Mouse (Mus musculus): ENCODE results near the gene Sipa1l1.

The Sipa1l1 gene

DNA sequence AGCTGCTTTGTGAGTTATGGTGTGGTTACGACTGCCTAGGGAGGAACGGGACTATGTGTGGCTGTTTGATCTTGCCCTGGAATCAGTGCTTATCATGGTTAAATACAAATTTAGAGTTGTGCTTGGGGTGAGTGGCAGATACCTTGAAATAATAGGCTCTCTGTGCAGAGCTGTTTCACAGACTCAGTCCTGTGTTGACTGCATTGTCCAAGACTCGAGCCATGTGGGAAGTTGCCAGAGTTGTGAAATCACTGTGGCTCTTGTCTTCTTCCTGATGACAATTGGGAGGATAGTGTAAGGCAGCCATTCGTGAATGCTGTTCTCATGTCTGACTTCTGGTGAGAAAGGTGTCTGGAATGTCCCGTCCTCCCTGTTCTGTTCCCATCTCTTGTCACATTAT lies 106.6 kb downstream of the Sipa1l1 start:
- in situ Hi-C loops (cut with MboI; ENCODE audit: unreplicated experiment in 2 of 2), result no loop called here

DNA sequence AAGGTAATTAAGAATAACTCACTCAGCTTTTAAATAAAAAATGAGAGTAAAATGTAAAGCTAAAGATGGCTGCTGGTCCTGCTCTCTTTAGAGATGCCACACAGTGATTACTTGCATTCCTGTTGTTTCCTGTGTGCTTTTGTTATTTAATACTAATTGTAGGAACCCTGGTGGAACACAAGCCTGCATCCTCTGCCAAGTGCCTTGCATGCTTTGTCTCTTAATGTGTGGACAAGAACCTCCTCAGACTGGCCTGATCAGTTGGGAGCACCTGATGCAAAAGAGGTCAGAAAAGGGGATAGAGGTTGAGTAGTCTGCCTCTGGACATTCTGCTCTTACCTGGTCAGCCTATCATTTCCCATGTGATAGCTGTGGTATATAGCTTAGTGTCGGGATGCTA lies 107.5 kb downstream of the Sipa1l1 start:
- in situ Hi-C loops (cut with MboI; ENCODE audit: unreplicated experiment in 2 of 2), result no loop called here

DNA sequence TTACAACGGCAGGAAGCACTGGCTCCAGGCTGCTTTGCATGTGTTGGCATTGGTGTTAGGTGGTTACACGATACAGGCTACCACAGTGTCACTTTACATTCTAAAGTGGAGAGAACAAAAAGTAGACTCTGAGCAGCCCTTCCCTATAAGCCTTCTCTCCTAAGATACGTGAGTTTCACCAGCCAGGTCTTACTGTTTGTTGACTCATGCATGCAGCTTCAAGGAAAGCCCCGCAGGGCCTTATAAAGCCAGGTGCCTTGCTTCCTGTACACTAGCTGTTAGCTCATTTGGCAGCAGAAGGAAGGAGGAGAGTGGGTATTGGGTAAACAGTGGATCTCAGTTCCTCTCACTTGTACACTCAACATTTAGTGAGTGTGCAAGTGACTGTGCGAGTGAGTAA lies 115.5 kb downstream of the Sipa1l1 start:
- in situ Hi-C loops (cut with MboI; ENCODE audit: unreplicated experiment in 2 of 2), result no loop called here

DNA sequence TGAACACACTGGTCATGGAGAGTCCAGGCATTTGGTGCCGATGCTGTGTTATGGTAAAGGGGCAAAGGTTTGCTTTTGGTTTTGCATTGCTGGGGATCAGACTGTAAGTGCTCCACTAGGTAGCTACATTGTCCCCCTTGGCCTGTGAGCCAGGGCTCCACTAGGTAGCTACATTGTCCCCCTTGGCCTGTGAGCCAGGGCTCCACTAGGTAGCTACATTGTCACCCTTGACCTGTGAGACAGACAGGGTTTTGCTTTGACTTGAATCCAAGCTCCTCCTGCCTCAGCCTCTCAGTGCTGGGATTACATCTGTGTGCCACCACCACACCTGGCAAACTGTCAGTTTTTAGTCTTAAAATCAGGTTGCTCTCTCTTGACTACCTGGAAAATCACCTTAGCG lies 115.9 kb downstream of the Sipa1l1 start:
- in situ Hi-C loops (cut with MboI; ENCODE audit: unreplicated experiment in 2 of 2), result no loop called here

DNA sequence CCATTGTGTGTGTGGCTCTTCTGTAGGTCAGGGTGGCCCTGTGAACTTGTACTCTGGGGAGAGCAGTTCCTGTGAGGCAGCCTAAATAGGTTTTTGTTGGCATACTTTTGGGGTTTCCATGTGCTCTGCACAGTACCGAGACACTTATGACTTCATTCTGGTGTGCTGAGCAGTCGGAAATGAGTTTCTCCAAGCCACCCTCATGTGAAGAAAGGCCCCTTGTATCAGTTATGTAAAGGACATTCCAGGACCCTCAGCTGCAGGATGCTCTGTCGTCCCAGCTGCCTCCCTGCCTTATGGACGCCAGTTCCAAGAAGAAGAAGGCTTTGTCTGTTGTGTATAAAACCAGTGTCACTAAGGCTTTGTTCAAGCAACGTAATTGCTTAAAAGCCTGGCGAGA lies 116.9 kb downstream of the Sipa1l1 start:
- in situ Hi-C loops (cut with MboI; ENCODE audit: unreplicated experiment in 2 of 2), result no loop called here

DNA sequence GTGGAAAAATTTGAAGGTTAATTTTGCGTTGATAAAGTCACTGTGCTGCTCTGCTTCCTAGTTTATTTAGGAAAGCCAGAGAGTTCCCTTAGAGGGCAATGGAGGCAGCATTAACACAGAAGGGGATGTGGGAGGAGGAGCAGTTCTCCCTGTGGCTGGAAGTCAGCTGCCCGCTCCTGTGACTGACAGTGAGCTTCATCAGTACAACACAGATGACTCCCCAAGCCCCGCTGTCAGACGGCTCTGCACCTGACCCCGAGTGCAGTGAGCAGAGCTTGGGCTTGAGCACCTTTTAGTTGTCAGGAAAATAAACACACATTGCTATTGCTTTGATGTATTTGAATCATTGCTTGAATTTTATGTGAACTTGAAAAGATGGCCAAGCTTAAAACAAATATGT lies 117.7 kb downstream of the Sipa1l1 start:
- in situ Hi-C loops (cut with MboI; ENCODE audit: unreplicated experiment in 2 of 2), result no loop called here

DNA sequence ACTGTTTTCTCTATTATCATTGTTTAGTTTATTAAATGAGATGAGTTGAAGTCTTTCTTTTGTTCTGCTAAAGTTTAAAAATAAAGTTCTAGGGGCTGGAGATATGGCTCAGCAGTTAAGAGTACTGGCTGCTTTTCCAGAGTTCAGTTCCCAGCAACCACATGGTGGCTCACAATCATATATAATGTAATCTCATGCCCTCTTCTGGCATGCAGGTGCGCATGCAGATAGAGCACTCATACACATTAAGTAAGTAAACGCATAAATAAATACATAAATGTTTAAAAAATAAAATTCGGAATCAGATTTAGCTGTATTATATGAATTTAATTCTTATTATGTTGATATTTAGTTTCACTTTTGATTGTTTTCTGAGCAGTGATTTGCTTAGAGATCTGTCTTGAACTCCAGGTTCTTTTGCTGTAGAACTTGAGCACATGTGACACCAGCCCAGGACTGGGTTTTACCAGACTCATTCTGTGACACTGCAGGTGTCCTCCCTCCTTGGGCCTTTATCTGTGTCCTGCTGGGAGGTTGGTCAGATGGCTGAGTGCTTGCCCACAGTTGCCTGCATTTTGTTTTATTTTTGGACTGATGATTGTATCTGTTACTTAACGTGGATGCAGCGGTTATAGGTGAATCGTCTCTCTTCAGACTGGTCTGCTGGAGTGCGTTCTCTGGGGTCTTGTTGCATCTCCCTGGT lies 124.6 kb downstream of the Sipa1l1 start:
- in situ Hi-C loops (cut with MboI; ENCODE audit: unreplicated experiment in 2 of 2), result no loop called here

DNA sequence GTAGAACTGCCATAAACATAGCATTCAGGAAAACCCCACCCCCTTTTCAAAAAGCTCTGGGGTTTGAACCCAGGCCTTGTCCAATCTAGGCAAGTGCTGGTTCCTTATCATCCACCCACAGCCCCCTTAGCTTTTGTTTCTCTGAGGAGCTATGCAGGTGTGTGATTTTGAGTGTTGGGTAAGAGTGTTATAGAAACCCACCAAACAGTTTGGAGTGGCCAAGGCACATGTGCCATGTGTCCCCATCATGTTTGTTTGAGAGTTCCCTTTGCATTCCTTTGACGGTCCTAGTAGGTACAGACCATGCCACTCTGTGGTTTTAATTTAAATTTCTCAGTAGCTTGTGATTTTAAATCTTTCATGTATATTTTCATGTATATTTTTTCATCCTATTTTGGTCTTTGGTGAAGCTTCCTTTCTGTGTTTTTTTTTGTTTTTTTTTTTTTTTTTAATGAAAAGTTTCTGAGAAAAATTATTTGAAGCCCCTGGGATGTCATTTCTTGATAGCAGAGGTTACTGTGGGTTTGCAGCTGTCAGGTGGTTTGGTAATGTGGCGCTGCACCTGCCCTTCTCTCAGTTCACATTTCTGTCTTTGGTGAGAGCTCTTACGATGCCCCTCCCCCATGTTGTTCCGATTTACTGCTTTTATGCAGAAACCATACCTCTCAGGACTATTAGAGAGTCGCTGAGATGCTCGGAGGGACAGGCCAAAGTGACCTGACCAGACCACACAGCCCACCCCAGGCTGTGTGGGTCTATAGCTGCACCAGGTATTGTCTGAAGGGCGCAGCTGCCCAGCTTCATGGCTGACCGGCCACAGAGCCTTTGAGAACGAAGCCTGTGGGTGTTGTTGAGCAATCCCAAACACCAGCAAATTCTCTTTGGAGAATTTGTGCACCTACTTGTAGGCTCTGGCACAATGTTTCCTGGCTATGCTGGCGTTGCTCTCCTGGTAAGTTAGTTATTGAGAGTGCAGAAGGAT lies 126.1 kb downstream of the Sipa1l1 start:
- in situ Hi-C loops (cut with MboI; ENCODE audit: unreplicated experiment in 2 of 2), result no loop called here

DNA sequence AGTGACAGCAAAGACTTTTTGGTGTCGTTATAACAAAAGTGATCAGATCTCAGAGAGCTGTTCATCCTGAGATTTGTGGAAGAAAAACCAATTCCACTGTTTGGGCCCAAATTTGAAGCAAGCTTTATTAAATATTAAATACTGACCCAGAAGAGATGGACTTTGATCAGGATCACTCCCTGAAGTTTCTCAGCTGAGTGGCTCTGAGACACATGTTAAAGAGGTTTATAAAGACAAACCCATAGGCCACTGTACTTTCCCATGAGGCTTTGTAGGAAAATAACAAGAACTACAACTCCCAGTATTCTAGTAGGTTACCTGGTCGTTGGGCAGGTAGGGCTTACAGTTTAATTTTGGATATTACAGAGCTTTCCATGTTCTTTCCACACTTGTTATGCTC lies 127.2 kb downstream of the Sipa1l1 start:
- in situ Hi-C loops (cut with MboI; ENCODE audit: unreplicated experiment in 2 of 2), result no loop called here

DNA sequence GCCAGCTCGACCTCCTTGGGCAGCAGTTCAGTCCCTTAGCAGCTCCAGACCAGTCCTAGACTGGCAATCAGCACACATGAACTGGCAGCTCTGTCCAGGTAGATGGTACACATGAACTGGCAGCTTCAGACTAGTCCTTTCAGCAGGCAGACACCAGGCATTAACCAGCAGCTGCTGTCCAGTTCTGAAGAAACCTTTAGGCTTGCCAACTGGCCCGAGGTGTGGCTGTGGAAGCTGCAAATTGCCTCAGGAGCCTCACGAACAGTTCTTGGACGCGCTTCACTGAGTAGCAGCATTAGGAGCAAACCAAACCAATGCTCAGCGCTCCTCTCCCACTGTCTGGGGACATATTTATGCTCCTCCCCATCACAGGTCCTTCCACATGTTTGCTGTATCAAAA lies 128.1 kb downstream of the Sipa1l1 start:
- in situ Hi-C loops (cut with MboI; ENCODE audit: unreplicated experiment in 2 of 2), result no loop called here

DNA sequence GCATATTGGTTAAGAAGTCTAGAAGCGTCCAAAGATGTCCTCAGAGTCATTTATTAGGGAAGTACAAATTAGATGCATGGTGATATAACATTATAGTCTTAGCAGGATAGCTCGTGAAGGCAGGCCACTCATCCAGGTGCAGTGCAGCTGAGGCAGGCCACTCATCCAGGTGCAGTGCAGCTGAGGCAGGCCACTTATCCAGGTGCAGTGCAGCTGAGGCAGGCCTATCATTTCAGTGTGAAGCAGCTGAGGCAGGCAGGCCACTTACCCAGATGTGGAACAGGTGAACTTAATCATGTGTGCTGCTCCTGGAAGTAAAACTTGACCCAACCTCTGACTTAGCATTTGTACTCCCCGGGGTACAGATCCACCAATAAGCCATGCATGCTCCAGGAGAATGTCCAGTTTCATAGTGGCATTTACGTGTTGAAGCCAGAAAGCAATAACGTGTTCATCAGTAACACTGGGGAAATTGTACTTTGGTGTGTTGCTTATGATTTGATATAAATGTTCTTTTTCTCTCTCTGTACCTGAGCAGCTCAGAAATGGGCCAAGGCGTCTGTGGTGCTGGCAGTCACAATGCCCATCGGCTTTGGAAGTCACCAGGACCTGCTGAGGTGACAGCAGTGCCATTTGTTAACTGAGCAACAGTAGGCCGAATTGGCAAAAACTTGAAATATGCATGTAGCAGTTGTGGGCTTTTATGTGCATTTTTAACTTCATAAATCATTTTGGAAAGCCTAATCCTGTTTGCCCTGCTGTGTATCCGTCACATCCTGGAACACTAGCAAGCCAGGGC lies 129.7 kb downstream of the Sipa1l1 start:
- in situ Hi-C loops (cut with MboI; ENCODE audit: unreplicated experiment in 2 of 2), result no loop called here

DNA sequence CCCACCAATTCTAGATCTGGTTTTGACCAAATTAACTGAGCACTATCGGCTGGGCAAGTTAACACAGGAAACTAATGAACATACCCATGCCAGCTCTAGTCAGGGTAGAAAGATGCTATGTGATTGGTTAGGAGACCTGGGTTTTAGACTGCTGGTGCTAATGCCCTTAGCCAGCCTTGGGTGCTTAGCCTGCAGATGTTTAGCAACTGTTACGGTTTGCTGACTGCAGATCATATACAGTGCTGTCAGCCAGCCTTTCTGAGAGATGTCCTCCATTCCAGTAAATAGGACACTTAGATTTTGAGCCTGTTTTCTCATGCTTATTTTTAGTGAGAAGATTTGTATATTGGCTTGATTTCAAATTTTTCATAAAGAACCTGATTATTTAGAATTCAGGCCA lies 135.0 kb downstream of the Sipa1l1 start:
- in situ Hi-C loops (cut with MboI; ENCODE audit: unreplicated experiment in 2 of 2), result loop anchor here in 1 of 2 experiments (5.0 kb wide), 1 partner anchor 88 kb away; no protein-coding TSS in a partner anchor

DNA sequence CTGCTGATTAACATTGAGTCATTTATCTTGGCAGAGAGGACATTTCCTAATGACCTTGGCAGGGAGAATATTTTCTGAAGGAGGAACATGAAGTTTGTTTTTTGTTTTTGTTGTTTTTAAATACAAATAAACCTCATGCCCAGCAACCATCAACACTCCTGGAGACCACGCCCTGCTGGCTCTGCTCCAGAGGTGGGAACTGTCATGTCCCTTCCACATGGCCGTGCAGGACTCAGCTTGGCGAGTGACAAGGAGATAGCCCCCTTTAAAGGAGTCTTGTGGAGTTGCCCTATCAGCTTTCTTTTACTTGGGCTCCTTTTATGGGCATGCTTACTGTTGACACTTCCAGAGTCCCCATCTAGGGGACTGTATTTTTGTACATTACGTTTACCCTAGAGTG lies 136.9 kb downstream of the Sipa1l1 start:
- in situ Hi-C loops (cut with MboI; ENCODE audit: unreplicated experiment in 2 of 2), result no loop called here

DNA sequence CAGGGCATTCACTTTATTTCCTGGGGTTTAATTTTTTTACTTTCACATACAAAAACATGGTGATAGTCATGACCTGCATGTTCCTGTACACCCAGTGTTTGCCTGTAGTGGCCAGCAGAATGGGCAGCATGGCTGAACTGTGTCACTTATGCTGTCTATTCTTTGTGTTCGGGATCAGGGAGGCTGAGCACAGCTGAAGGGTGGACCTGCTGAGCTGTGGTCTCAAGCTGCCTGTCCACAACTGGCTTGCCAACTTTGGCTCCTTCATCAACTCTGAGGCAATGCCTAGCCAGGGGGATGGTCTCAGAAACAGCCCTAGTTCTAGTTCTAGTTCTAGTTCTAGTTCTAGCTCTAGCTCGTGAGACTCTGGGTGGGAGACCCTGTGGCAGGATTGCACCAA lies 142.5 kb downstream of the Sipa1l1 start:
- in situ Hi-C loops (cut with MboI; ENCODE audit: unreplicated experiment in 2 of 2), result no loop called here

DNA sequence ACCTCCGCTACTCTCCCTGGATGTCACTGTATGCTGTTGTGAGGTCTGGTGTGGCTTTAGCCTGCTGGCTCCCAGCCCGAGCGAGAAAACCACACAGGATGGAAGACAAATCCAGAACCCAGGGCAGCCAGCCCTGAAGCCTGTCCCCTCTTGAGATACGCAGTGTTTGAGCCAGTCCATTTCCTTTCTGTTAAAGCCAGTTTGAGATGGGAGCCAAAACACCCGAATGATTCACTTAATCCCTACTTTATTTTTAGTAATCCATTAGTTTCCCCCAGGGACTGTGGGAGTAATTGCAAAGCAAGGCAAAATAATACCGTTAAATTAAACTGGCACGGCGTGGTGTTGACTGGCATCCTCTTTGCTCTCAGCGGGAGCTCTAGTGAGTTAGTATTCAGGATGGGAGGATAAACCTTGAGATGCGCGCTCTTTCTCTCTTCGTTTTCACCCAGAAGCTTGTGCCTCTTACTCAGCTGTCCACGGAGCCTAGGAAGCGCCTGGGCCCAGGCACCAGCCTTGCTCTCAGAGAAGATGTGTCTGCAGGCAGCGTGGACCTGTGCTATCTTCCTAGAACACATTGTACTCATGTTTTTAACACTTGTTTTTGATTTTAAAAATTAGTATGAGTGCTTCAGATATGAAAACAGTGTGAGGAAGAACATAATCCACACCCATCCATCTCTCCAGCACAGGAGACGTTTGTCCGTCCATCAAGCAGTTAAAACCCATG lies 143.1 kb downstream of the Sipa1l1 start:
- in situ Hi-C loops (cut with MboI; ENCODE audit: unreplicated experiment in 2 of 2), result no loop called here

DNA sequence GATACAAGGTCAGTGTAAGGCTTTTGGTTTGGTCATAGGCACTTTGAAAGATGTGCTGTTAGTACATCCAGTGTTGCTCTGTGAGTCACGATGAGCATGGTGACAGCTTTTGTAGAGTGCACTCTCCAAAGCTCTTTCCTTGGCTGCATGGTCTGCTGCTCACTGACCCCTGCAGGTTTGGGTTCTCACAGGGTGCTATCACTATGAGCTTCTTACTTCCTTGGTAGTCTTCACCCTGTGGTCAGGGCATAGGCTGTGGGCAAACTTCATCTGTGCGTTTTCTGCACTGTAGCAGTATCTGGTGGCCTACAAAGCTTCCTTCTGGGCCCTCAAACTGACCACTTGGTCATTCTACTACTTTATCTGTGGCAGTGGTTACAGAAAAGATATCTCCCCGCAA lies 144.0 kb downstream of the Sipa1l1 start:
- in situ Hi-C loops (cut with MboI; ENCODE audit: unreplicated experiment in 2 of 2), result no loop called here

DNA sequence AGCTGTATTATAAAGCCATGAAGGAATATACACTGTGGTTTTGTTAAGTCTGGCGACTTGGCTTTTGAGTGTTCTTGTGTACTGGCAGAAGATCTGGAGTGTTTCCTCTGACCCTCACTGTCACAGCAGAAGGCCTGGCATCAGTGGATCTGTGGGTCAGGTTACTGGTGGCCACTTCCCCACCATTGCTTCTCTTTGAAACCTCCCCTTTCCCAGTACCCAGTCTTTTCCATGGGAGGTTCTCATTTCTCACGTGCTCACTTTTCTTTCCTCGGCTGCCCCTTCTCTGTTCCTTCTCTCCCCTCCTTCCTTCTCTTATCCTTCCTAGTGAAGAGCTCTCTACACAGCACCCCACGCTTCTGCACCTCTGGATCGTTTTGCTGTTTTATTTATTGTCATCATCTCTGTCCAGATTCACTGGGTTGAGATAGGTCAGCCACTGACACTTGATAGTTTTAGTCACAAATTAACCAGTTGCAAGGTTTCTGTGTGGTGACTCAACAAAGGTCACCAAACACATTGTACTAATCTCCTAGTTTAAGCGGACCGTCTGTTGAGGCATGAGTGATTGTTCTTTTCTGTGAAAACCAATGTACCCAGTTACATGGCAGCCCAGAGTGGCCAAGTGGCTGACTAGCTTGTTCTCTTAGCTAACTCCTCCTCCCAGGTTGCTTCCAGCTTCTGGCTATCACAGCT lies 150.5 kb downstream of the Sipa1l1 start:
- in situ Hi-C loops (cut with MboI; ENCODE audit: unreplicated experiment in 2 of 2), result no loop called here

DNA sequence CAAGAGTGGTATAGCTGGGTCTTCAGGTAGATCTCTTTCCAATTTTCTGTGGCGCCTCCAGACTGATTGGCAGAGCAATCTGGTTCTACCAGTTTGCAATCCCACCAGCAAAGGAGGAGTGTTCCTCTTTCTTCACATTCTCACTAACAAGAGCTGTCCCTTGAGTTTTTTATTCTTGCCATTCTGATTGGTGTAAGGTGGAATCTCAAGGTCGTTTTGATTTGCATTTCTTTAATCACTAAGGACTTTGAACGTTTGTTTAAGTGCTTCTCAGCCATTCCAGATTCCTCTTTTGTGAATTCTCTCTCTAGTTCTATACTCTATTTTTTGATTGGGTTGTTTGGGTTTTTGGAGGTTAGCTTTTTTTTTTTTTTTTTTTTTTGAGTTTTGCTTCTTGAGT lies 151.1 kb downstream of the Sipa1l1 start:
- in situ Hi-C loops (cut with MboI; ENCODE audit: unreplicated experiment in 2 of 2), result no loop called here

DNA sequence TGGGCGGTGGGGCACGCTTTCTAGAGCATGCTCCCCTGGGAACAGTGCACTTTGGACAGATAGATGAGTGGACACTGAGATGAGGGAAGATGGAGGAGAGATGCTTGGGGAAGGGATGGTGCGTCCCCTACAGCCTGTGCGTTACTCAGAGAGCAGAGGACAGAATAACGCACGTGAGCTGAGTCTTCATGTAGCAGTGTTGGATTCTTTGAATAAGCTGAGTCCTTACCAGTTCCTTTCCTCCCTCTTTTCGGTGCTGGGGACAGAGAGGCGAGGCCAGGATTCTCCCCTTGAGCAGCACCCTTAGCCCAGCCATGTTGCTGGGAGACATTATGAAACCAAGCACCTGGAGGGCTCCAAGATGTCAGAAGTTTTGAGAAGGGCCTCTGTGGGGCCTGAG lies 152.3 kb downstream of the Sipa1l1 start:
- in situ Hi-C loops (cut with MboI; ENCODE audit: unreplicated experiment in 2 of 2), result no loop called here

DNA sequence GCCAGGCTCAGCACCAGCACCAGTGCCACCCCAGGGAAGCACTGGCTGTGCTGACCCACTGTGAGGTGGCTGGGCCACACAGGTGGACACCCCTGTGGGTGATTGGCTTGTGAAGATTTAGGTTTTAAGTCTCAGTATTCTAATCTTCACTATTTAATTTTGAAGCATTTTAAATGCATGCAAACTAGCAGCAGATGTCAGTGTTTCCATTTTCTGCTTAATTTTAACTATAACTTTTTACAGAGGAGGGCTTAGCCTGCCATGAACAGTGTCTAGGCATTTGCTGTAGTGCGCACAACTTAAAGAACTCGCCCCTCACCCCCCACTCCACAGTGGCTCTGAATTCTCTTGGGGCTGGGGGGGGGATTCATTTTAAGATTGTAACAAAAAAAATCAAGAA lies 152.7 kb downstream of the Sipa1l1 start:
- in situ Hi-C loops (cut with MboI; ENCODE audit: unreplicated experiment in 2 of 2), result no loop called here

Measured in v-Abl transformed pro-B cells (cell line).